9 mouse cellular contexts compared by ENCODE assay signal in genomic region chr1:87263796-87264133, GRCm38 (mm10). TPM values are rescaled to one million over a fixed set of nuclear protein-coding genes. Genes with fewer than 3 reads are reported as not detected.
A peak's percentile ranks its signal among the peaks of the same experiment; 100 is the strongest.
DNase-seq lines count a peak whose midpoint lies in the region; ATAC-seq lines count a peak whose summit lies in the region.
"Had no signal": no experiment of that assay in that cellular context is flagged by ENCODE, and none has a peak within 500 bp of the region (broad histone marks: within the 10 kb centered on the region; RNA-seq: fewer than 3 reads in every experiment).

No protein-coding gene starts in this region.

- H3K4me1 ChIP-seq in heart, embryonic 14.5 days (ENCODE audit: control insufficient read depth in 2 of 2, insufficient read depth in 2 of 2, low read length in 2 of 2): peaks cover 11 to 21% of the 10 kb centered on the region in 2 experiments
- peaks cover 33% of the 10 kb centered on the region for H3K4me1 ChIP-seq in hindbrain, embryonic 10.5 days (replicated peaks)
- peaks cover 37% of the 10 kb centered on the region for H3K4me1 ChIP-seq in midbrain, embryonic 10.5 days

- 6% methylated on average over 12 of the region's 12 CpGs for WGBS in heart, embryonic 14.5 days
- under 1% methylated on average over 12 of the region's 12 CpGs for WGBS in hindbrain, embryonic 10.5 days
- under 1% methylated on average over 12 of the region's 12 CpGs for WGBS in midbrain, embryonic 10.5 days

- peak overlapping the region; percentile 40 to 55 for H3K4me3 ChIP-seq in heart, embryonic 14.5 days (ENCODE audit: control insufficient read depth in 1 of 2, insufficient read depth in 1 of 2, low read depth in 1 of 2, low read length in 2 of 2)
- peak overlapping the region; percentile 67 for H3K4me3 ChIP-seq in hindbrain, embryonic 10.5 days
- peak overlapping the region; percentile 72 for H3K4me3 ChIP-seq in midbrain, embryonic 10.5 days

- peak overlapping the region; percentile 95 for H3K4me2 ChIP-seq in heart, embryonic 14.5 days (ENCODE audit: low read length)

- no peak overlapping the region for H3K9ac ChIP-seq in heart, embryonic 14.5 days (ENCODE audit: low read length)

- ATAC-seq in heart, embryonic 14.5 days (ENCODE audit: insufficient number of reproducible peaks, insufficient read depth, low FRiP score, low read depth): no peak

- H3K27ac ChIP-seq in heart, embryonic 14.5 days (replicated peaks in 1 of 2; ENCODE audit: control insufficient read depth in 1 of 2, insufficient read depth in 1 of 2, low read depth in 2 of 2, low read length in 2 of 2): no peak overlapping the region
- no peak overlapping the region for H3K27ac ChIP-seq in hindbrain, embryonic 10.5 days
- H3K27ac ChIP-seq in midbrain, embryonic 10.5 days (replicated peaks): no peak overlapping the region

- peaks cover 66% of the 10 kb centered on the region for H3K27me3 ChIP-seq in heart, embryonic 14.5 days (ENCODE audit: control insufficient read depth, insufficient read depth, low read length)
- peaks cover 96% of the 10 kb centered on the region for H3K27me3 ChIP-seq in hindbrain, embryonic 10.5 days (ENCODE audit: insufficient read depth, poor library complexity, severe bottlenecking)
- peaks cover 91% of the 10 kb centered on the region for H3K27me3 ChIP-seq in midbrain, embryonic 10.5 days (ENCODE audit: low read depth, poor library complexity, severe bottlenecking)

- DNase-seq in heart, postnatal 10 days: no peak
- DNase-seq in ES-CJ7 (ENCODE audit: low read depth, low spot score): peak; percentile 56
- DNase-seq in hindbrain, embryonic 10.5 days (ENCODE audit: low spot score): no peak
- DNase-seq in midbrain, embryonic 10.5 days (ENCODE audit: low spot score): no peak
- no peak for DNase-seq in urinary bladder, postnatal 14 days (ENCODE audit: low spot score)
- no peak for DNase-seq in Muller cell, postnatal 12 days (ENCODE audit: inconsistent ontology term)
- DNase-seq in retina, embryonic 14.5 days (ENCODE audit: low spot score): no peak

- intact Hi-C loops in heart, postnatal 10 days (cut with DNase I): no loop called here

- no peaks in the 10 kb centered on the region for H3K36me3 ChIP-seq in heart, embryonic 14.5 days (ENCODE audit: control insufficient read depth, insufficient read depth, low read length)
- no peaks in the 10 kb centered on the region for H3K36me3 ChIP-seq in hindbrain, embryonic 10.5 days
- no peaks in the 10 kb centered on the region for H3K36me3 ChIP-seq in midbrain, embryonic 10.5 days

- no peaks in the 10 kb centered on the region for H3K9me3 ChIP-seq in heart, embryonic 14.5 days (ENCODE audit: control insufficient read depth, low read length)
- H3K9me3 ChIP-seq in hindbrain, embryonic 10.5 days: no peaks in the 10 kb centered on the region
- no peaks in the 10 kb centered on the region for H3K9me3 ChIP-seq in midbrain, embryonic 10.5 days (replicated peaks)

RNA-seq across cellular contexts. Expression of gene Efhd1, which starts 0.4 kb away (rescaled TPM):
- 0.11 TPM in 1 of 2 replicates, not detected in the other for polyA plus RNA-seq in heart, embryonic 14.5 days (2014; fragmentation: Nextera tagmentation; extraction: Ambion mirVana)
- 1 to 10 TPM; 6.4 to 6.8 TPM for total RNA-seq in heart, postnatal 10 days (2021)
- 0.14 and 0.49 TPM in 2 replicates for polyA plus RNA-seq in hindbrain, embryonic 10.5 days (2016; fragmentation: Nextera tagmentation; extraction: Ambion mirVana)
- 0.64 and 0.71 TPM in 2 replicates for polyA plus RNA-seq in midbrain, embryonic 10.5 days (2016; fragmentation: Nextera tagmentation; extraction: Ambion mirVana)

RNA-seq across cellular contexts. Expression of gene Eif4e2, which starts 50.1 kb away (rescaled TPM):
- polyA plus RNA-seq in heart, embryonic 14.5 days (2014; fragmentation: Nextera tagmentation; extraction: Ambion mirVana): 101 TPM in 2 replicates
- 10 to 100 TPM; 63.7 to 66.8 TPM for total RNA-seq in heart, postnatal 10 days (2021)
- 172 and 173 TPM in 2 replicates for polyA plus RNA-seq in hindbrain, embryonic 10.5 days (2016; fragmentation: Nextera tagmentation; extraction: Ambion mirVana)
- 172 and 173 TPM in 2 replicates for polyA plus RNA-seq in midbrain, embryonic 10.5 days (2016; fragmentation: Nextera tagmentation; extraction: Ambion mirVana)

RNA-seq across cellular contexts. Expression of gene Chrng, which starts 59.3 kb away (rescaled TPM):
- polyA plus RNA-seq in heart, embryonic 14.5 days (2014; fragmentation: Nextera tagmentation; extraction: Ambion mirVana): 1.5 and 1.6 TPM in 2 replicates
- total RNA-seq in heart, postnatal 10 days (2021): not detected
- 0.37 and 1.3 TPM in 2 replicates for polyA plus RNA-seq in hindbrain, embryonic 10.5 days (2016; fragmentation: Nextera tagmentation; extraction: Ambion mirVana)
- polyA plus RNA-seq in midbrain, embryonic 10.5 days (2016; fragmentation: Nextera tagmentation; extraction: Ambion mirVana): 0.12 TPM in 1 of 2 replicates, not detected in the other
- polyA plus RNA-seq: spleen, adult 2 months had no signal
